Mouse (Mus musculus) ES-CJ7 (cell line): ENCODE measurements around the gene Mobp.
A peak's percentile ranks its signal among the peaks of the same experiment; 100 is the strongest.

Experiments used
- DNase-seq: peaks from one replicate; pipeline ENCODE4 v3.0.0; 2011; ENCODE audit warnings: low read depth, low spot score

Mobp gene

GRCm38 (mm10) chr9:120149222-120149828 is at the start of gene Mobp:
Gene Mobp (plus strand): TSS chr9:120149707.
- peak; percentile 92 for DNase-seq

- DNase-seq: no peak
Observed at GRCm38 (mm10) chr9:120101165-120101564, 48.3 kb upstream of the Mobp start.

GRCm38 (mm10) chr9:120108953-120109352 is 40.6 kb upstream of the Mobp start:
- DNase-seq: peak; percentile 33

- DNase-seq: peak; percentile 96
Observed at GRCm38 (mm10) chr9:120110211-120111018, 39.1 kb upstream of the Mobp start, which contains the start of gene Slc25a38. Gene Slc25a38 (plus strand): TSS chr9:120110374.

- DNase-seq: no peak
Observed at GRCm38 (mm10) chr9:120111156-120111945, 38.2 kb upstream of the Mobp start.

GRCm38 (mm10) chr9:120112472-120112871 is 37.0 kb upstream of the Mobp start:
- DNase-seq: no peak

- DNase-seq: no peak
Observed at GRCm38 (mm10) chr9:120113456-120113855, 36.1 kb upstream of the Mobp start.

GRCm38 (mm10) chr9:120114051-120114788 is 35.3 kb upstream of the Mobp start:
- DNase-seq: no peak

- DNase-seq: no peak
Observed at GRCm38 (mm10) chr9:120114789-120115151, 34.7 kb upstream of the Mobp start.

- DNase-seq: no peak
Observed at GRCm38 (mm10) chr9:120115580-120115979, 33.9 kb upstream of the Mobp start.

- DNase-seq: no peak
Observed at GRCm38 (mm10) chr9:120116184-120116624, 33.3 kb upstream of the Mobp start.

GRCm38 (mm10) chr9:120118212-120118611 is 31.3 kb upstream of the Mobp start:
- no peak for DNase-seq

GRCm38 (mm10) chr9:120120503-120120902 is 29.0 kb upstream of the Mobp start:
- no peak for DNase-seq

GRCm38 (mm10) chr9:120126868-120127267 is 22.6 kb upstream of the Mobp start:
- DNase-seq: no peak

GRCm38 (mm10) chr9:120127538-120128251 is 21.8 kb upstream of the Mobp start, which contains the start of gene Rpsa:
Gene Rpsa (plus strand): TSS chr9:120127689.
- DNase-seq: peak; percentile 98

- no peak for DNase-seq
Observed at GRCm38 (mm10) chr9:120129276-120129675, 20.2 kb upstream of the Mobp start.

GRCm38 (mm10) chr9:120131784-120132288 is 17.7 kb upstream of the Mobp start:
- DNase-seq: no peak

- DNase-seq: no peak
Observed at GRCm38 (mm10) chr9:120132980-120133754, 16.3 kb upstream of the Mobp start.

GRCm38 (mm10) chr9:120133755-120134475 is 15.6 kb upstream of the Mobp start:
- DNase-seq: no peak
